Mouse (Mus musculus): ENCODE results near the gene Dmbx1.

Gene Dmbx1

GRCm38 (mm10) chr4:115886875-115887274 lies 52.9 kb downstream of the Dmbx1 start:
- DNase-seq (ENCODE audit: low spot score): no peak

- DNase-seq (ENCODE audit: low spot score): no peak
Measured at GRCm38 (mm10) chr4:115885846-115886245, 53.9 kb downstream of the Dmbx1 start.

GRCm38 (mm10) chr4:115884022-115884421 lies 55.7 kb downstream of the Dmbx1 start, which contains the start of gene Kncn:
Kncn (plus strand) TSS chr4:115884400.
- DNase-seq (ENCODE audit: low spot score): no peak

- no peak for DNase-seq (ENCODE audit: low spot score)
Measured at GRCm38 (mm10) chr4:115882195-115882594, 57.5 kb downstream of the Dmbx1 start.

GRCm38 (mm10) chr4:115881183-115881582 lies 58.5 kb downstream of the Dmbx1 start:
- peak; percentile 71 for DNase-seq (ENCODE audit: low spot score)

GRCm38 (mm10) chr4:115878828-115879227 lies 60.9 kb downstream of the Dmbx1 start:
- no peak for DNase-seq (ENCODE audit: low spot score)

- DNase-seq (ENCODE audit: low spot score): peak; percentile 69
Measured at GRCm38 (mm10) chr4:115878216-115878678, 61.5 kb downstream of the Dmbx1 start.

- DNase-seq (ENCODE audit: low spot score): no peak
Measured at GRCm38 (mm10) chr4:115873231-115873630, 66.5 kb downstream of the Dmbx1 start.

- DNase-seq (ENCODE audit: low spot score): peak; percentile 67
Measured at GRCm38 (mm10) chr4:115869512-115870210, 70.1 kb downstream of the Dmbx1 start.

Data from retina, embryonic 14.5 days (tissue).